Mouse (Mus musculus): ENCODE measurements at regions not wholly inside any gene's neighbourhood (a gene's known extent, or its start where the extent isn't known, plus 50 kb on each side); places are given as distances from the start of the nearest gene placed in this dataset.

DNA sequence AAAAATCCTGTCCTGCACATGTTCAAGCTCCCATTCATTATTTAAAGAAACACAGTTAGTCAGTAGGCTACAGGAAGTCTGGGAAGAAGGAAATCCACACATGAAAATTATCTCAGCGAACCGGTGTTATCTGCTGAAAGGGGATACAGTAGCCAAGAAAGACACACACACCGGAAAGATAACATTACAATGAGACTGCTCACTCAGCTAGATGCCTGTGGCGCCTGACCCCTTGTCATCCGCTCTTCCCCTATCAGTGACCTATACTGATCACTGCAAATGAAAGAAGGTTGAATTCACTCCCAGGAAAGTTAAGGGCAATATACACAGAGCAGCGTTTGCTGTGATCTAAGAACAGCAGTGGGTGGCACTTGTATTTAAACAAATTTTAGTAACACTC, 481.0 kb upstream of the Sox11 start:
- no peak overlapping the region for H3K4me3 ChIP-seq (ENCODE audit: low read depth, low read length)
- H3K4me2 ChIP-seq, result no peak overlapping the region
- DNase-seq (ENCODE audit: low spot score), result no peak
- H3K36me3 ChIP-seq (ENCODE audit: control insufficient read depth, insufficient read depth, low read length), result no peaks in the 10 kb centered on the region
- no peak overlapping the region for H3K9ac ChIP-seq (ENCODE audit: low read depth, low read length)
- H3K27me3 ChIP-seq (replicated peaks; ENCODE audit: control insufficient read depth, insufficient read depth, low read length), result no peaks in the 10 kb centered on the region
- 16% methylated on average over 6 of the region's 6 CpGs for WGBS
- H3K9me3 ChIP-seq (ENCODE audit: control insufficient read depth, low read length), result no peaks in the 10 kb centered on the region
- H3K4me1 ChIP-seq (replicated peaks; ENCODE audit: control insufficient read depth, insufficient read depth, low read length), result no peaks in the 10 kb centered on the region
- no peak overlapping the region for H3K27ac ChIP-seq (ENCODE audit: low read depth, low read length)
- no peak for ATAC-seq (replicated peaks; ENCODE audit: low FRiP score)

DNA sequence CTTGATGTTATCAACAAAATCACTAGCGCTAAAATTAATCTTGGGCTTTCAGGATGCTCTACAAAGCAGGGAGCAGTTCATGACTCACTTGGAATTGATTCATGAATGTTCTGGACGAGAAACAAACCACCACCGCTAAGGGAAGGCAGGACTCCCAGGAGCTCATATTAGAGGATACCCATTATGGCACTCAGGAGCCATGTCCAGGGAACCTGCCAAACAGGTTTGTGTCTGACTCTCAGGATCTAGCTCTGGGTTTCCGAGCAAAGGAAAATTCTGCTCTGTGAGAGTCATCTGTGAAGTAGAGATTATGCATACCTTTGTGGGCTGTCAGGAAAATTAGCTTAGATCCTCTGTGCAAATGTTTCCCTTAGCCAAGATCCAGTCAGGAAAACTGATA, 454.3 kb upstream of the Sox11 start:
- DNase-seq (ENCODE audit: low spot score) (no peak), ATAC-seq (replicated peaks; ENCODE audit: low FRiP score) (no peak)
- no peaks in the 10 kb centered on the region for H3K36me3 ChIP-seq (ENCODE audit: control insufficient read depth, insufficient read depth, low read length)
- H3K4me2 ChIP-seq, result no peak overlapping the region
- H3K9me3 ChIP-seq (ENCODE audit: control insufficient read depth, low read length), result no peaks in the 10 kb centered on the region
- no peaks in the 10 kb centered on the region for H3K27me3 ChIP-seq (replicated peaks; ENCODE audit: control insufficient read depth, insufficient read depth, low read length)
- 70% methylated on average over 4 of the region's 4 CpGs for WGBS
- H3K27ac ChIP-seq (ENCODE audit: low read depth, low read length), result no peak overlapping the region
- H3K9ac ChIP-seq (ENCODE audit: low read depth, low read length), result no peak overlapping the region
- no peak overlapping the region for H3K4me3 ChIP-seq (ENCODE audit: low read depth, low read length)
- no peaks in the 10 kb centered on the region for H3K4me1 ChIP-seq (replicated peaks; ENCODE audit: control insufficient read depth, insufficient read depth, low read length)

DNA sequence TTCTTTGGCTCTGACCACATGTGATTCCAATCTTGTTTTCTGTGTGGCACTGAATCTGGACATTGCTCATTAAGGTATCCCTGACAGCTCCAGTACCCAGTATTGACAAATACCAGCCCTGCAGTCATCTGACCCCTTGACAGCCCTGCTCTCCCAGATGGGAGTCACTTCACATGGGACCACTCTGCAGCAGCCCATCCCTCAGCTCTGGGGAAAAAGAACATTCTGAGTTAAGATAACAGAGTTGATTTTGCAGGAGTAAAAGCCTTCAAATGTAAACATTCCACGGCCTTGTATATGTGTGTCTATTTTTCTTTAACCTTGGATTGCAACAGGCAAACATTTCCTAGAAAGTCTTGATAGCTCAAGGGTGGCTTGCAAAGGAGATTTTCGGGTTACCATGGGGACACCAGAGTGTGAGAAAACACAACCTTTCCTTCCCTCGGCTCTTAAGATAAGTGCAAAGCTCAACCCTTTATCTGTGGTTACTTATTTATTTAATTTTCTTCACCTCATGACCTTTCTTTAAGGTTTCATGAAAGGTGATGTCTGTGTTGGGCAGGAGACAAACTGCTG, 444.4 kb upstream of the Sox11 start:
- DNase-seq (ENCODE audit: low spot score) (no peak), ATAC-seq (replicated peaks; ENCODE audit: low FRiP score) (0 out of 2 replicates have a peak, but pooled peaks have one; percentile 34)
- Histone ChIP-seq H3K4me3 (ENCODE audit: low read depth, low read length) (no peak overlapping the region), H3K27me3 (replicated peaks; ENCODE audit: control insufficient read depth, insufficient read depth, low read length) (no peaks in the 10 kb centered on the region), H3K9ac (ENCODE audit: low read depth, low read length) (no peak overlapping the region), H3K9me3 (ENCODE audit: control insufficient read depth, low read length) (no peaks in the 10 kb centered on the region), H3K27ac (ENCODE audit: low read depth, low read length) (no peak overlapping the region), H3K36me3 (ENCODE audit: control insufficient read depth, insufficient read depth, low read length) (no peaks in the 10 kb centered on the region), H3K4me2 (no peak overlapping the region), H3K4me1 (replicated peaks; ENCODE audit: control insufficient read depth, insufficient read depth, low read length) (no peaks in the 10 kb centered on the region; the same call in 1 of the 2 replicates)
- WGBS, result 29% methylated on average over 3 of the region's 3 CpGs

DNA sequence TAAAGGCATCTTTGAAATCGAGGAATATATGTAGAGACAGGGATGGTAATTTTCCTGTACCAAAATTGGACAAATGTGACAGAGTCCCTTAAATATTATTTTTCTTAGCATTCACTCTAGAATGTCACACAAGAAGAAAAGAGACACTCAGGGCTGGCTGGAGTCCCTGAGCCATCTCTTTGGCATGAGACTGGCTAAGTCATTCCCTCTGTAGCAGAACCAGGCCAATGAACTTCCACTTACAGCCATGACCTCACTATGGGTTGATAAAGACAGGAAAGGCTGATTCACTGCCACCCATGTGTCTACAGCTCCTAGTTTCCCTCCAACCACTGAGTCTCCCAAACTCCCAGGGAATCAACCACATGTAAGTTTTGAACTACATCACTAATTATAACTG, 438.4 kb upstream of the Sox11 start:
- Histone ChIP-seq H3K9ac (ENCODE audit: low read depth, low read length) (no peak overlapping the region), H3K4me1 (replicated peaks; ENCODE audit: control insufficient read depth, insufficient read depth, low read length) (no peaks in the 10 kb centered on the region), H3K27ac (ENCODE audit: low read depth, low read length) (no peak overlapping the region), H3K36me3 (ENCODE audit: control insufficient read depth, insufficient read depth, low read length) (no peaks in the 10 kb centered on the region), H3K27me3 (replicated peaks; ENCODE audit: control insufficient read depth, insufficient read depth, low read length) (no peaks in the 10 kb centered on the region), H3K9me3 (ENCODE audit: control insufficient read depth, low read length) (no peaks in the 10 kb centered on the region), H3K4me3 (ENCODE audit: low read depth, low read length) (no peak overlapping the region), H3K4me2 (no peak overlapping the region)
- no peak for ATAC-seq (replicated peaks; ENCODE audit: low FRiP score)
- DNase-seq (ENCODE audit: low spot score), result no peak
- 70% methylated on average over 1 of the region's 1 CpGs for WGBS

DNA sequence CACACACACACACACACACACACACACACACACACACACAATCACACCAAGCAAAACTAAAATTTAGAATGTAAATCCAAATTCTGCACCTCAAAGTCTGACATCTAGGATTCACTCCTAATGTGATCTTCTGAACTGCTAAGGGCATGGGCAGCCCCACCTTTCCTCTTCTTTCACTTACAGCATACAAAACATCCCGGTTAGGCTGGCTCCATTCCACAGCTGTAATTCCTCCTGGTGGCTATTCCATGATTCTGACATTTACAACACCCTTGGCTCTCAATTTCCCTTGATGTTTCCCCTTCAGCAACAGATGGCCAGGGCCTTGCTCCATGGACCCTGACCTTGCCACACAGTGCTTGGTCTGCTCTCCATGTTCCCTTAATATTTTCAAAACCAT, 423.6 kb upstream of the Sox11 start:
- 67% methylated on average over 1 of the region's 1 CpGs for WGBS

GRCm38 (mm10) chr12:27759016-27759415, 416.6 kb upstream of the Sox11 start:
- Histone ChIP-seq H3K27me3 (replicated peaks; ENCODE audit: control insufficient read depth, insufficient read depth, low read length) (no peaks in the 10 kb centered on the region), H3K36me3 (ENCODE audit: control insufficient read depth, insufficient read depth, low read length) (no peaks in the 10 kb centered on the region), H3K4me3 (ENCODE audit: low read depth, low read length) (no peak overlapping the region), H3K4me2 (no peak overlapping the region), H3K4me1 (replicated peaks; ENCODE audit: control insufficient read depth, insufficient read depth, low read length) (no peaks in the 10 kb centered on the region), H3K9me3 (ENCODE audit: control insufficient read depth, low read length) (no peaks in the 10 kb centered on the region), H3K27ac (ENCODE audit: low read depth, low read length) (no peak overlapping the region), H3K9ac (ENCODE audit: low read depth, low read length) (no peak overlapping the region)
- ATAC-seq (replicated peaks; ENCODE audit: low FRiP score) (no peak), DNase-seq (ENCODE audit: low spot score) (no peak)

More for the DNA sequence above, 423.6 kb upstream of the Sox11 start:
- Histone ChIP-seq H3K9me3 (ENCODE audit: control insufficient read depth, low read length) (no peaks in the 10 kb centered on the region), H3K4me1 (replicated peaks; ENCODE audit: control insufficient read depth, insufficient read depth, low read length) (no peaks in the 10 kb centered on the region), H3K27ac (ENCODE audit: low read depth, low read length) (no peak overlapping the region), H3K4me3 (ENCODE audit: low read depth, low read length) (no peak overlapping the region), H3K27me3 (replicated peaks; ENCODE audit: control insufficient read depth, insufficient read depth, low read length) (no peaks in the 10 kb centered on the region), H3K4me2 (no peak overlapping the region), H3K9ac (ENCODE audit: low read depth, low read length) (no peak overlapping the region), H3K36me3 (ENCODE audit: control insufficient read depth, insufficient read depth, low read length) (no peaks in the 10 kb centered on the region)
- ATAC-seq (replicated peaks; ENCODE audit: low FRiP score), result no peak
- DNase-seq (ENCODE audit: low spot score), result no peak

DNA sequence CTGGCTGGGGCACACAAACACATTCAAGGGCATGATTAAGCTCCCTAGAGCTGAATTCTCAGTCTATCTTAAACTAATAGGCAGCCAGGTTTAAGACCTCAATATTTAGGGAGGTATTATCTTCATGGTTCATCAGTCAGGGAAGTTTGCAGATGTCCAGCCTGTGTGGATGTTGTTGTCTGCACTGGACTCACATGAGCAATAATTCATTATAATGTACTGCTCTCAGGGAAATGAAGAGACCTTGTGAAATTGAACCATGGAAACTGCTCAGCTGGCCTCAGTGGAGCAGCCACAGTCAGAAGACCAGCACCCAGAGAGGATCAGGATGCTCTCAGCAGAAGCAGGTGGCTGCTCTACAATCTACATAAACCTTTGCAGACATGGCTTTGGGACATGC, 415.3 kb upstream of the Sox11 start:
- ATAC-seq (replicated peaks; ENCODE audit: low FRiP score), result no peak

DNA sequence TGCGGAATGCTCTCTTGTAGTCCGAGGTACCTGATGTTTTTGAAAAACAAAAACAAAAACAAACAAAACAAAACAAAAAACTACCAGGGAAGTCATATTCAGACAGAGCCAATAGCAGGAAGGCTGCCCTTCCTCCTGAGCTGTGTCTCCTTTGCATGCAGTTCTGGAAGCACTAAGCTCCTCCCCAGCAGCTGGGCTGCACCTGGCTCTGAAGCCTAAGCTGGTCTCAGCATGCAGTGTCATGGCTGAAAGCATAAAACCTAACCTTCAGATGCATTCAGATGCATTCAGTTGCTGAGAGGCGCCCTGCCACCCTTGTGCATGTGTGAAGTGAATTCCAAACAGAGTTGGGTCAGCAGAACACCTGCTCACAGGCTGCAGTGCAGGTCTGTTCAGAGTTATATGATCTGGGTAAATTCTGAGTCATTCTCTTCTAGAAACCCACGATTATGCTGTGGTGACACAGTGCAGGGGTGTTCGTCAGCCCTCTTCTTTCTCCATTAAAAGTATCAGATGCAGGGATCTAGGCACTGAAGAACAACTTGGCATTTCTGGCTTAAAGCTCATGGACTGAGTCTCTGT, 382.3 kb upstream of the Sox11 start:
- Histone ChIP-seq H3K9me3 (ENCODE audit: control insufficient read depth, low read length) (no peaks in the 10 kb centered on the region), H3K4me2 (no peak overlapping the region), H3K27me3 (replicated peaks; ENCODE audit: control insufficient read depth, insufficient read depth, low read length) (no peaks in the 10 kb centered on the region), H3K36me3 (ENCODE audit: control insufficient read depth, insufficient read depth, low read length) (no peaks in the 10 kb centered on the region), H3K27ac (ENCODE audit: low read depth, low read length) (no peak overlapping the region), H3K9ac (ENCODE audit: low read depth, low read length) (no peak overlapping the region), H3K4me3 (ENCODE audit: low read depth, low read length) (no peak overlapping the region), H3K4me1 (replicated peaks; ENCODE audit: control insufficient read depth, insufficient read depth, low read length) (no peaks in the 10 kb centered on the region)
- DNase-seq (ENCODE audit: low spot score) (no peak), ATAC-seq (replicated peaks; ENCODE audit: low FRiP score) (no peak)
- WGBS, result 62% methylated on average over 5 of the region's 5 CpGs

More for the DNA sequence above, 415.3 kb upstream of the Sox11 start:
- no peaks in the 10 kb centered on the region for H3K9me3 ChIP-seq (ENCODE audit: control insufficient read depth, low read length)
- no peaks in the 10 kb centered on the region for H3K4me1 ChIP-seq (replicated peaks; ENCODE audit: control insufficient read depth, insufficient read depth, low read length)
- H3K36me3 ChIP-seq (ENCODE audit: control insufficient read depth, insufficient read depth, low read length), result no peaks in the 10 kb centered on the region
- DNase-seq (ENCODE audit: low spot score), result no peak
- H3K27me3 ChIP-seq (replicated peaks; ENCODE audit: control insufficient read depth, insufficient read depth, low read length), result no peaks in the 10 kb centered on the region
- H3K9ac ChIP-seq (ENCODE audit: low read depth, low read length), result no peak overlapping the region
- no peak overlapping the region for H3K27ac ChIP-seq (ENCODE audit: low read depth, low read length)
- no peak overlapping the region for H3K4me3 ChIP-seq (ENCODE audit: low read depth, low read length)
- H3K4me2 ChIP-seq, result no peak overlapping the region

DNA sequence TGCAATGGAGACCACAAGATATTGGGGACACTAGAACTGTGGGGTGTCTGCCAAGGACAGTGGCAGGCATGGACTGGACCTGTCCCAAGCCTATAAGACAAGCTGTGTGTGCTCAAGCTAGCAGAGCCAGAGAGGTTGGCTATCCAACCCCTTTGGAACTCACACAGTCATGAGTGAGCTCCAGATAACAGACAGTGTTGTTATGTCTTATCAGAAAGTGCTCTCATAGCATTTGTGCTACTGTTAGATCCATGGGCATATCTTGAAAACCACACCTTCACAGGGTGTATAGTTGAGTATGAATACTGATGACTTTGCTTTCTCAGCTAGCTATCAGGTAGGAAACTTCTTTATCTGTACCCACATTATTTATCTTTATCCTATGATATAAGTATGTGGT, 338.1 kb upstream of the Sox11 start:
- Histone ChIP-seq H3K36me3 (ENCODE audit: control insufficient read depth, insufficient read depth, low read length) (no peaks in the 10 kb centered on the region), H3K27ac (ENCODE audit: low read depth, low read length) (no peak overlapping the region), H3K4me3 (ENCODE audit: low read depth, low read length) (no peak overlapping the region), H3K4me2 (no peak overlapping the region; the same call in 1 of the 2 replicates), H3K9ac (ENCODE audit: low read depth, low read length) (no peak overlapping the region), H3K27me3 (replicated peaks; ENCODE audit: control insufficient read depth, insufficient read depth, low read length) (no peaks in the 10 kb centered on the region), H3K9me3 (ENCODE audit: control insufficient read depth, low read length) (no peaks in the 10 kb centered on the region), H3K4me1 (replicated peaks; ENCODE audit: control insufficient read depth, insufficient read depth, low read length) (no peaks in the 10 kb centered on the region; the same call in 1 of the 2 replicates)
- no peak for DNase-seq (ENCODE audit: low spot score)
- peak; percentile 100 for ATAC-seq (replicated peaks; ENCODE audit: low FRiP score)

Measured in liver, embryonic 11.5 days (tissue).